Mouse (Mus musculus) liver, embryonic 13.5 days (tissue): ENCODE results near the gene Gm20503. TPM values are rescaled to one million over a fixed set of nuclear protein-coding genes. Genes with fewer than 3 reads are reported as not detected.
A peak's percentile ranks its signal among the peaks of the same experiment; 100 is the strongest.

Experiments
- ATAC-seq: fragments of 200-750 bp; cut with Nextera tagmentation; 2 replicates; pipeline ENCODE4 v1.8.0; 2017; ENCODE audit warnings: low read depth, mild to moderate bottlenecking, moderate number of reproducible peaks, moderate library complexity
- DNase-seq: peaks from one replicate; pipeline ENCODE4 v3.0.0; 2022
- H3K27ac ChIP-seq: fragments of 300-500 bp; sonication (generic); 2 replicates; pipeline ENCODE4 v1.5.1; 2015; ENCODE audit warnings: moderate library complexity, mild to moderate bottlenecking, inconsistent platforms
- H3K27me3 ChIP-seq: fragments of 300-500 bp; sonication (generic); 2 replicates; pipeline ENCODE4 v1.6.1; 2015; ENCODE audit warnings: mild to moderate bottlenecking, inconsistent platforms
- H3K36me3 ChIP-seq: fragments of 300-500 bp; sonication (generic); 2 replicates; pipeline ENCODE4 v1.6.1; 2015; ENCODE audit warnings: mild to moderate bottlenecking, inconsistent platforms
- H3K4me1 ChIP-seq: fragments of 300-500 bp; sonication (generic); replicated peaks from 2 replicates; pipeline ENCODE4 v1.6.1; 2015; ENCODE audit warnings: inconsistent platforms
- H3K4me2 ChIP-seq: fragments of 300-500 bp; sonication (generic); 2 replicates; pipeline ENCODE4 v1.6.1; 2015; ENCODE audit warnings: inconsistent platforms, mild to moderate bottlenecking, moderate library complexity
- H3K4me3 ChIP-seq: fragments of 300-500 bp; sonication (generic); replicated peaks from 2 replicates; pipeline ENCODE4 v1.5.1; 2015; ENCODE audit warnings: mild to moderate bottlenecking, inconsistent platforms
- H3K9ac ChIP-seq: fragments of 300-500 bp; sonication (generic); 2 replicates; pipeline ENCODE4 v1.6.1; 2015; ENCODE audit warnings: mild to moderate bottlenecking, inconsistent platforms
- H3K9me3 ChIP-seq: fragments of 300-500 bp; sonication (generic); replicated peaks from 2 replicates; pipeline ENCODE4 v1.6.1; 2016; ENCODE audit warnings: inconsistent platforms
- WGBS: fragments of 180-500 bp; shearing (Covaris S2); methylation state at CpG from one replicate; pipeline ENCODE4 v1.1.7; 2015; ENCODE audit not compliant: insufficient replicate concordance; 5-methylcytosine and 5-hydroxymethylcytosine counted together
- polyA plus RNA-seq: library from polyadenylated mRNA; unstranded; fragments of >200 nt; fragmentation: Nextera tagmentation; extraction: Ambion mirVana; gene quantifications from 2 replicates; pipeline ENCODE4 v1.2.1, GENCODE M21; 2015

Gm20503 gene
- polyA plus RNA-seq, 1 experiment from 2014 or later = 9.3 TPM

GRCm38 (mm10) chr4:58990609-58991434 lies 12.2 kb upstream of the Gm20503 start:
- Histone ChIP-seq H3K4me1 (peaks cover 91% of the 10 kb centered on the region), H3K27ac (peak overlapping the region; percentile 75), H3K4me3 (no peak overlapping the region), H3K36me3 (no peaks in the 10 kb centered on the region), H3K4me2 (peak overlapping the region; percentile 35), H3K9me3 (no peaks in the 10 kb centered on the region), H3K9ac (0 out of 2 replicates have a peak overlapping the region, but pooled peaks have one; percentile 33), H3K27me3 (no peaks in the 10 kb centered on the region)
- ATAC-seq (peak; percentile 51), DNase-seq (no peak)
- 55% methylated on average over 17 of the region's 17 CpGs for WGBS

- H3K4me1 ChIP-seq = peaks cover 80% of the 10 kb centered on the region
- H3K4me3 ChIP-seq = peak overlapping the region; percentile 24
- WGBS = 19% methylated on average over 5 of the region's 5 CpGs
- DNase-seq (no peak), ATAC-seq (peak; percentile 75)
- no peaks in the 10 kb centered on the region for H3K27me3 ChIP-seq
- H3K9ac ChIP-seq = peak overlapping the region; percentile 49; the same call in 1 of the 2 replicates
- H3K4me2 ChIP-seq = peak overlapping the region; percentile 58
- H3K27ac ChIP-seq = peak overlapping the region; percentile 67
- no peaks in the 10 kb centered on the region for H3K9me3 ChIP-seq
- no peaks in the 10 kb centered on the region for H3K36me3 ChIP-seq
Observed at GRCm38 (mm10) chr4:58992195-58992594, 10.8 kb upstream of the Gm20503 start.

- DNase-seq (no peak), ATAC-seq (no peak)
- Histone ChIP-seq H3K4me1 (peaks cover 75% of the 10 kb centered on the region), H3K36me3 (no peaks in the 10 kb centered on the region), H3K4me3 (no peak within 1 kb of the TSS), H3K9ac (no peak within 1 kb of the TSS), H3K4me2 (no peak within 1 kb of the TSS), H3K27me3 (no peaks in the 10 kb centered on the region), H3K27ac (no peak within 1 kb of the TSS), H3K9me3 (no peaks in the 10 kb centered on the region)
- WGBS = 36% methylated on average over 4 of the region's 4 CpGs
Observed at GRCm38 (mm10) chr4:58994762-58995161, 8.2 kb upstream of the Gm20503 start, which contains the start of gene Dnajc25. TSS of gene Dnajc25 (plus strand) at chr4:58995062.

GRCm38 (mm10) chr4:58995251-58995693 lies 7.7 kb upstream of the Gm20503 start:
- DNase-seq (no peak), ATAC-seq (no peak)
- Histone ChIP-seq H3K27ac (no peak overlapping the region), H3K36me3 (no peaks in the 10 kb centered on the region), H3K9ac (no peak overlapping the region), H3K4me2 (no peak overlapping the region), H3K9me3 (no peaks in the 10 kb centered on the region), H3K4me1 (peaks cover 70% of the 10 kb centered on the region), H3K27me3 (no peaks in the 10 kb centered on the region), H3K4me3 (no peak overlapping the region)
- WGBS = 55% methylated on average over 8 of the region's 8 CpGs

GRCm38 (mm10) chr4:58997081-58997480 lies 5.9 kb upstream of the Gm20503 start:
- Histone ChIP-seq H3K9ac (no peak overlapping the region), H3K4me3 (no peak overlapping the region), H3K27me3 (no peaks in the 10 kb centered on the region), H3K27ac (no peak overlapping the region), H3K9me3 (no peaks in the 10 kb centered on the region), H3K4me2 (no peak overlapping the region), H3K36me3 (no peaks in the 10 kb centered on the region), H3K4me1 (peaks cover 55% of the 10 kb centered on the region)
- ATAC-seq (no peak), DNase-seq (no peak)
- 75% methylated on average over 5 of the region's 5 CpGs for WGBS

GRCm38 (mm10) chr4:58998688-58999087 lies 4.3 kb upstream of the Gm20503 start:
- WGBS = 57% methylated on average over 1 of the region's 1 CpGs
- DNase-seq = no peak
- no peak for ATAC-seq
- H3K27ac ChIP-seq = no peak overlapping the region
- H3K9me3 ChIP-seq = no peaks in the 10 kb centered on the region
- H3K27me3 ChIP-seq = no peaks in the 10 kb centered on the region
- H3K9ac ChIP-seq = no peak overlapping the region
- H3K36me3 ChIP-seq = no peaks in the 10 kb centered on the region
- H3K4me1 ChIP-seq = peaks cover 47% of the 10 kb centered on the region
- H3K4me2 ChIP-seq = no peak overlapping the region
- H3K4me3 ChIP-seq = no peak overlapping the region

GRCm38 (mm10) chr4:58999686-59000085 lies 3.3 kb upstream of the Gm20503 start:
- Histone ChIP-seq H3K27me3 (no peaks in the 10 kb centered on the region), H3K9ac (no peak overlapping the region), H3K4me1 (peaks cover 47% of the 10 kb centered on the region), H3K36me3 (no peaks in the 10 kb centered on the region), H3K4me3 (no peak overlapping the region), H3K4me2 (no peak overlapping the region), H3K27ac (no peak overlapping the region), H3K9me3 (no peaks in the 10 kb centered on the region)
- 4% methylated on average over 2 of the region's 2 CpGs for WGBS
- DNase-seq (peak; percentile 58), ATAC-seq (no peak)

GRCm38 (mm10) chr4:59000614-59001013 lies 2.4 kb upstream of the Gm20503 start:
- Histone ChIP-seq H3K9me3 (no peaks in the 10 kb centered on the region), H3K4me2 (no peak overlapping the region), H3K9ac (no peak overlapping the region), H3K27me3 (no peaks in the 10 kb centered on the region), H3K4me1 (peaks cover 47% of the 10 kb centered on the region), H3K4me3 (no peak overlapping the region), H3K36me3 (no peaks in the 10 kb centered on the region), H3K27ac (no peak overlapping the region)
- ATAC-seq (no peak), DNase-seq (no peak)
- WGBS = 2% methylated on average over 2 of the region's 2 CpGs

GRCm38 (mm10) chr4:59003806-59004200 lies 793 bp downstream of the Gm20503 start:
- WGBS = 11% methylated on average over 7 of the region's 7 CpGs

GRCm38 (mm10) chr4:59006211-59006610 lies 3.2 kb downstream of the Gm20503 start:
- H3K4me2 ChIP-seq = no peak overlapping the region
- 50% methylated on average over 8 of the region's 8 CpGs for WGBS
- no peaks in the 10 kb centered on the region for H3K36me3 ChIP-seq
- no peak overlapping the region for H3K9ac ChIP-seq
- H3K4me1 ChIP-seq = peaks cover 77% of the 10 kb centered on the region
- no peak overlapping the region for H3K27ac ChIP-seq
- DNase-seq (no peak), ATAC-seq (no peak)
- H3K9me3 ChIP-seq = no peaks in the 10 kb centered on the region
- no peak overlapping the region for H3K4me3 ChIP-seq
- no peaks in the 10 kb centered on the region for H3K27me3 ChIP-seq

More at GRCm38 (mm10) chr4:59003806-59004200, 793 bp downstream of the Gm20503 start:
- no peak for DNase-seq
- Histone ChIP-seq H3K27ac (peak overlapping the region; percentile 87), H3K27me3 (no peaks in the 10 kb centered on the region), H3K4me2 (peak overlapping the region; percentile 98), H3K4me3 (peak overlapping the region; percentile 97), H3K9me3 (no peaks in the 10 kb centered on the region), H3K4me1 (peaks cover 56% of the 10 kb centered on the region), H3K36me3 (no peaks in the 10 kb centered on the region), H3K9ac (peak overlapping the region; percentile 95)
- ATAC-seq = no peak

GRCm38 (mm10) chr4:59007016-59007415 lies 4.0 kb downstream of the Gm20503 start:
- 70% methylated on average over 6 of the region's 6 CpGs for WGBS
- no peak overlapping the region for H3K4me3 ChIP-seq
- no peaks in the 10 kb centered on the region for H3K36me3 ChIP-seq
- DNase-seq (no peak), ATAC-seq (no peak)
- no peaks in the 10 kb centered on the region for H3K27me3 ChIP-seq
- peaks cover 85% of the 10 kb centered on the region for H3K4me1 ChIP-seq
- H3K4me2 ChIP-seq = no peak overlapping the region
- no peak overlapping the region for H3K27ac ChIP-seq
- no peaks in the 10 kb centered on the region for H3K9me3 ChIP-seq
- no peak overlapping the region for H3K9ac ChIP-seq

GRCm38 (mm10) chr4:59007974-59008373 lies 5.0 kb downstream of the Gm20503 start:
- WGBS = 76% methylated on average over 5 of the region's 5 CpGs

More at GRCm38 (mm10) chr4:59007974-59008373, 5.0 kb downstream of the Gm20503 start:
- Histone ChIP-seq H3K4me3 (no peak overlapping the region), H3K27ac (no peak overlapping the region), H3K36me3 (no peaks in the 10 kb centered on the region), H3K27me3 (no peaks in the 10 kb centered on the region), H3K4me2 (no peak overlapping the region), H3K4me1 (peaks cover 81% of the 10 kb centered on the region), H3K9ac (no peak overlapping the region), H3K9me3 (no peaks in the 10 kb centered on the region)
- ATAC-seq = no peak
- DNase-seq = no peak
